Mouse (Mus musculus) lung, adult 18-20 months (tissue): ENCODE measurements around the gene Ecsit.

Experiments used
- DNase-seq, 2 experiments: peaks; one replicate each; pipeline ENCODE4 v3.0.0; 2022; ENCODE audit warnings: mixed read lengths in 2 of 2

The Ecsit gene

DNA sequence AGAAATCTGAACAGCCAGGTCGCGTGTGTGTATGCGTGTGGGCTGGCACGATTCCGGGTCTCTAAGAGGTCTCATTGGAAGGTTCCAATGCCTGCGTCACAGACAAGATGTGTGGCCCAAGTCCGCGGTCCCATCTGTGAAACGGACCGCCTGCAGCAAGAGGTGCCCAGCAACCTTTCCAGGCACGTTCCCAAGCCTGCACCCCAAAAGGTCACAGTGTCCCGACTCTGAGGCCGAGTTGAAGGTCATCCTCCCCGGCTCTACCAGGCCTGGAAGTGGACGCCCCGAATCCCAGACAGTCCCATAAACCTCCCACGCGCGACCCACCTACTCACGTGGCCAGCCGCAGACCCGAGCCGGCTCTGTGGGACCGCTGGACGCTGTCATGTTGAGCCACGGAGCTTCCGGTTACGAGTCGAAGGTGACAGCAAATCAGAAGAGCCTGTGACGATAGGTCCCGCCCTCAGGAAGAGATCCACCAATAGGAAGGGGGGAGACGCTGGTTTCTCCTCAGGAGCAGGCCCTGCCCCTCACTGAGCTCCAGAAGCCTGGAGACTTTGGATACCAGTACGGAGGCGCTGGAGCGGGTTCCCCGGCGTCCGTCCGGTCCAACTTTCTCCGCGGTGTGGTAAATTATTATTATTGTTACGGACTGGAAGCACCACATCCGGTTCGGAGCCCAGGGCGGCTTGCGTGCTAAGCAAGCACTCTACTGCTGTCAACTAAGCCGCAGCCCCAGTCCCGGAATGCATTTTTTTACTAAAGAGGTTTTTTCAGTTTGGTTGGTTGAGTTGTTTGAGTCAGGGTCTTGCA is at the start of gene Ecsit:
TSS of gene Ecsit (minus strand) at position 417 of the 813 bp plus-strand sequence.
- DNase-seq = peak; percentile 96

DNA sequence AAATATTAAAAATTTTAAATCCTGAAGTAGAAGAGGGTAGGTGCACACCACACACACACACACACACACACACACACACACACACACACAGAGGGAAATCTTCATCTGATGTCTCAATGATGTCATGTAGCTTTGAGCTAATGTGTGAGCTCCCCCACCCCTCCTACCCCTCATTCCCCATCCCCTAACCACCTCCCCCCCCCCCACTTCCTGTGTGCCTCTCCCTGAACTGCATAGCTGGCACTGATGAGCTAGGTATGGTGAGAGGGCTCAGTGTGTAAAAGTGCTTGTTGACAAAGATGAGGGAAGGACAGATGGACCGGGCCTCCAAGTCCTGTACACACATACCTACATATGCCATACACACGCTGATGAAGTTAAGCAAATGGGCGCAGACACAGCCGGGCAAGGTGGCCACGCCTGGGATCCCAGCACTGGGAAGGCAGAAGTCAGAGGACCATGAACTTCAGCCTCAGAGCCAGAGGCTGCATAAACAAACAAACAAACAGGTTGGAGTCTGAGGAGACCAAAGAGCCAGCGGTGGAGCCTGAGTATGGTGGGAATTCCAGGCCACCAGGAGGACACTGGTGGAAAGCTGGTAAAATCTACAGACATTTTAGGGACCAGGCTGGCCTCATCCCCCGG is 49.1 kb upstream of the Ecsit start:
- no peak for DNase-seq

DNA sequence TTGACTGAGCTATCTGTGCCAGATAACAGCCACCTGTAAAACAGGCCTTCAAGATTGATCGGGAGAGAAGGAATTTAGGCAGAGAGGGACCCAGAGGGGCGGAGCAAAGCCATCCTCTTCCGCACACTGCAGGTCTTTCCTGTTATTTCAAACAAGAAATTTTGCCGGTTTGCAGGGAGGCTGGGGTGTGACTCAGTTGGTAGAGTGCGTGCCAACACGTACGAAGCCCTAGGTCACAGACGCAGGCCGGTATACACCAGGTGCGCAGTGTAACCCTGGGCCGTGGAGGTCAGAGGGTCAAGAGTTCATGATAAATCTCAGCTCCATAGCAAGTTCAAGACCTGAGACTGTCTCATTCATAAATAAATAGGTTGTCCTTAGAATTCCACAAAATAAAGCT is 47.0 kb upstream of the Ecsit start:
- no peak for DNase-seq

DNA sequence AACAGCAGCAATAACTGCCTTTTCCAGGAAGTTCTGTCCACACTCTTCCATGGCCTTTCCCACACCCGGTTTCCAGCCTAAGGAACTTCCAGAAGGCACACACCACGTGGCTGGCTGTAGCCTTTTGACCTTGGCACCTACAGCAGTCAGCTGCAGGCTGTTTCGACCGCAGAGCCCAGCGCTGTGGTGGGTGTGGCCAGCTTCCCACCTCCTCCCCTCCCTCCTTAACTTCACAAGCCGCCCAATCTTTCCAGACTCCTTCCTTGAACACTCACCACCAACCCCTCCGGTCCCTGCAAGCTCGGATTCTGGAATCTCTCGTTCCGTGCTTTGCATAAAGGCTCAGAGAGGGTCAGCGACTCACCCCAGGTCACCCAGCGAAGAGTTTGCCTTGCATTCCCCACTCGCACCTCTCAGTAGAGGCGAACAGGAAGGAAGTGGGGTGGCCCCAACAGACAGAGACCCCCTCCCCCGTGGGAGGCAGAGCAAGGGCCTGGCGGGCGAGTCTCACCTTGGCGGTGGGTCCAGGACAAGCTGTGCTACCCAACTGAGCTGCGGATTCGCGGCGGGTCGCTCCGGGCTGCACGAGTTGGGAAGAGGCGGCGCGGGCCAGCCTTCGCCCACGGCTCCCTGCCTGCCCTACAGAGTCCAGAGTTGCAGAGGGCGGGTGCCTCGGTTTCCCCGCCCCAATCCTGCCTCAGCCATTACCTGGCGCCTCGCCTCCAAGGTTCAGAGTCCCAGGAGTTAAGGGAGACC is 46.2 kb upstream of the Ecsit start:
- DNase-seq = peak; percentile 77 to 78

DNA sequence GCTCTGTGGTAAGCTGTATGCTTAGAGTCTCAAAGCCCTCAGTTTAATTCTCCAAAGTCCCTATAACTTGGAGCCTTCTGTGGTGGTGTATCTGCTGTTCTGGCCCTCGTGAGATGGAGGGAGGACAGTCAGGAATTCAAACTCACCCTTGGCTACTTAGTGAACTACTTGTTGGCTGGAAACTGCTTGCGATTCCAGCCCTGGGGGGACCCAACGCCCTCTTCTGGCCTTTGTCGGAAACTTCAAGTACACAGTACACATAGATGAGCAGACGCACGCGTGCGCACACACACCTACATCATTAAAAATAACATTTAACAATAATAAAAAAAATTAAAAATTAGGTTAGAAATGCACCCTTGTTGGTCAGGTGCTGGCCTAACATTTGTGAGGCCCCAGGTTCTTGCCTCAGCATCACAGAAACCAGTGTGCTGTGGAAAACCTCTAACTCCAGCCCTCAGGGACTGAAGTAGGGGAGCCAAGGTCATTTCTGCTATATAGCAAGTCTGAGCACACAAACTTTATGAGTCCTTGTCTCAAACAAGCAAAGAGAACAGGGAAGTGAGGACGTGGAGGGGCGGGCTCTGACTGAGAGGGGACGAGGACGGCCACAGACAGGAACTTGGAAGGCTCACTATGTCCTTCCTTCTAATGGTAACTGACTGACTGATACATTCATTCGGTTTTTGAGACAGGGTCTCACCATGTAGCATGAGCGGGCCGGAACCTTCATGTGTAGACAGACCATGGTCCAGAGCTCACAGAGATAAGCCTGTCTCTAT is 40.2 kb upstream of the Ecsit start:
- peak; percentile 48 to 55 for DNase-seq

DNA sequence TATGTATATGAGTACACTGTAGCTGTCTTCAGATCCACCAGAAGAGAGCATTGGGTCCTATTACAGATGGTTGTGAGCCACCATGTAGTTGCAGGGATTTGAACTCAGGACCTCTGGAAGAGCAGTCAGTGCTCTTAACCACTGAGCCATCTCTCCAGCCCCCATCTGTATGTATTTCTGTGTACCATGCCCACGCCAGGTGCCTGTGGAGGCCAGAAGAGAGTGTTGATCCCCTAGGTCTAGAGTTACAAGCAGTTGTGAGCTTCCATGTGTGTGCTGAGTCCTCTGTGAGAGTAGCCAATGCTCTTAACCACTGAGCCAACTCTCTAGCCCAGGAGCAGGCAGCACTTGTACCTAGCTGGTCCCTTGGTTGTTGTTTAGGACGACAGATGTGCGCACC is 38.9 kb upstream of the Ecsit start:
- DNase-seq = no peak

DNA sequence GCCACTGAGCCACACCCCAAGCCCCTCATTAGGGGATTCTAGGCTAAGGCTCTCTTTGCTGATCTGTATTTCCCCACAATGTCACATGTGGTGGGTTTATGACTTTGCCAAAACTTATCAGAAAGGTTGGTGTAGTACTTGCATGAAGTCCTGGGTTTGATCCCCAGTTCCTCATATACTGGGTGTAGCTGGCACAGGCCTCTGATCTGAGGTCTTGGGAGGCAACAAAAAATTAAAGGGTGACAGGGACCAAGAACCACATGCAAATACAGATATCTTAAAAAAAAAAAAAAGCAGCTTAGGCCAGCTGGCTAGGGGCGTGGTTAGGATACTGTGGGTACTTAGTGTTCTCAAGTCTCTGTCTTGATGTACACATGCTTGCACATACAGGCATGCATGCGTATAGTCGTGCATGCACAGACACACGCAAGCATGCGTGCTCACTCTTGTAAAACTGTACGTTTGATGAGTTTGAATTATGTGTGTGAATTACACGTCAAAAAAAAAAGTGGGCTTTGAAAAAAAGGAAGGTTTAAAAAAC is 37.9 kb upstream of the Ecsit start:
- no peak for DNase-seq

DNA sequence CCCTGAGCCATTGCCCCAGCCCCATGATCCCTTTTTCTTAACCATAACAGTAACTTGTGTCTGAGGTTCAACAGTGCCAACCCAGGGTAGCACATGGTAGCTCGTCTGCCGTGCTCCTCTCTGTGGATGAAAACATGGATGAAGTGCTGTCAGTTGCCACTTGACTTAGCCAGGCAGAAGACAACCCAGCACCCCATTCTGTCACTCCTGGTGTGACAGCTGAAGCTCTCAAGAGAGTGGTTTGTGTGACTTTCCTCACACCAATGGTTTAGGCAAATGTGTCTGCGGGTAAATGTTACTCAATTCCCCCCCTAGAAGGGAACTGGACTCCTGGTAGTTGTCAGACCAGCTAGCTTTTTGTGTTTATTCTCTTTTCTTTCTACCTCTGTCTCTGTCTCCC is 36.8 kb upstream of the Ecsit start:
- DNase-seq = no peak

DNA sequence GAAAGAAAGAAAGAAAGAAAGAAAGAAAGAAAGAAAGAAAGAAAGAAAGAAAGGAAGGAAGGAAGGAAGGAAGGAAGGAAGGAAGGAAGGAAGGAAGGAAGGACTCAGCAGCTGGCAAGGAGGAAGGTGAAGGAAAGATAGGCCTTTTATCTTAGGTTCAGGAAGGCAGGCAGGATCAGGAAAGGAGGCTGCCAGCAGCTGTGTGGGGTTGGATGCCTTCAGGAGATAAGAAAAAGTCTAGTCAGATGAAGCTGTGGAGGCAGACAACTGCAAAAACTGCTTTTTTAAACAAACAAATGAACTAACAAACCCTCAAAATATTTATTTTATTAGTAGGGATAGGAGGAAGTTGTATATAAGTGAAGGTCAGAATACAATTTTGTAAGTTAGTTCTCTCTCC is 36.3 kb upstream of the Ecsit start:
- DNase-seq = no peak

DNA sequence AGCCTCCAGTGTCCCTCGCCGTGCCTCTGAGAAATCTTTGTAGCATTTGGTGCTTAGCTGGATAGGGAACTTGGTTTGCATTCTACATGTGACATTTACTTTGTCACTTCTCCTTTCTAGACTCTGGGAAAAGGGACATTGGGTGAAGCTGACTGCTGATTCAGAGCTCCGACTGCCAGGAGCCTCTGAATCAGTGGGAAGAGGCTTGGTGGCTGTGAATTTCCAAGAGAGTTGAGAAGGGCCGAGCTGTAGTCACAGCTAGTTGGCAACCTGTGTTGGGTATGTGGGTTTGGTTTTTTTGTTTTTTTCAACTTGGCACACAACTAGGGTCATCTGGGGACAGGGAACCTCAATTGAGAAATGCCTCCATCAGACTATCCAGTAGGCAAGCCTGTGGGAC is 34.3 kb upstream of the Ecsit start:
- no peak for DNase-seq

DNA sequence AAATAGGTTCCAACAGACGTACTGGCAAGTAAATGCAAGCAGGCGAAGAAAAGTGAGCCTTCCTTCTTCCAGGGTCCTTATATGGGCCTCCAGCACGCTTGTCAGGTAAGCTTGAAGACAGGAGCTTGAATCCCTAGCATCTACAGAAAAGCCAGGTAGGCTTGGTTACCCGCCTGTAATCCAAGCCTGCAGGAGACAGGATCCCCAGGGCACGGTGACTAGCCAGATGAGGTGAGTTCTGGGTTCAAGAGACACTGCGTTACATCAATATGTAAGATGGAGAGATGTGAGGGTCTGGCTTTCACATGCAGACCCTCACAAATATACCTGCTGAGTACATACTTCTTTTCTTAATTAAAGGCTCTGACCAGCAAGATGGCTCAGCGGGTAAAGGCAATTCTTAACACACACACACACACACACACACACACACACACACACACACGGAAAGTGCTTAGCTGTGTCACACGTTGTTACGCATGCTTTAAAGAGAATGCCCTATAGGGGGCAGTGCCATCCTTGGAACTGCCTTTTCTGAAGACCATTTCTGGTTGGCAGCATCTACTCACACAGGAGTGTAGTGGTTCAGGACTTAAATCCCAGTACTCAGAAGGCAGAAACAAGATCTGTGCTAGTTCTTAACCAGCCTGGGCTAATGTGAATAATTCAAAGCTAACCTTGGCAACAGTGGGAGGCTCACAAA is 32.7 kb upstream of the Ecsit start:
- peak; percentile 50 to 67 for DNase-seq

DNA sequence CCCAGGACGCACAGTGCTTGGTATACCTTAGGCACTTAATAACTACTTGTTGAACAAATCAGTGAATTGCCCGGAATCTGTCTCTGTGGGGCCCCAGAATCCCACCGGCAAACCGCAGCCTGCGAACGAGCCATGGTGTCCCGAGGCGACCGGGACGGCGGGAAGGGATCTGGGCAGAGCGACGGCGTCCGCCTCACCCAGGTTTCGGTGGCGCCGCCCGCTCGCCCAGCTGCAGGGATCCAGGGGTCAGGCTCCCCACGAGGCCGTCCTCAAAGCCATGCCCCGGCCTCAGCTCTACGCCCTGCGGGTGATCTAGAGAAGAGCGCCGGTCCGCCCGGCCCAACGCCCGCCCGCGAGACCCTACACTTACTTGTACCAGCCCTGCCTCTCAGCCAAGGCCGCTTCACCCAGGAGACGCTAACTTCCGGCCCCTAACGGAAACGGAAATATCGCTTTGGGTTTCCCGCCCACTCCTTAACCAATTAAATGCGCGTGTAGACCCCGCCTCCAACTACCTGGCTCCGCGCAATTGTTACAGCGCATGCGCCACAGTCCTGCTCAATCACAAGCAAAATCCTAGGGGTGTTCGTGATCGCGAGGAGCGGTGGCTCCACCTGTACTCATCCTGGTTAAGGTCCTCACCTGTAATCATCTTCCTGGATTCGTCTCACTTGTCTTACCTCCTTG is 31.6 kb upstream of the Ecsit start, which contains the start of gene Elof1:
TSS of gene Elof1 (minus strand) at position 433 of the 687 bp plus-strand sequence.
- peak; percentile 95 to 97 for DNase-seq

DNA sequence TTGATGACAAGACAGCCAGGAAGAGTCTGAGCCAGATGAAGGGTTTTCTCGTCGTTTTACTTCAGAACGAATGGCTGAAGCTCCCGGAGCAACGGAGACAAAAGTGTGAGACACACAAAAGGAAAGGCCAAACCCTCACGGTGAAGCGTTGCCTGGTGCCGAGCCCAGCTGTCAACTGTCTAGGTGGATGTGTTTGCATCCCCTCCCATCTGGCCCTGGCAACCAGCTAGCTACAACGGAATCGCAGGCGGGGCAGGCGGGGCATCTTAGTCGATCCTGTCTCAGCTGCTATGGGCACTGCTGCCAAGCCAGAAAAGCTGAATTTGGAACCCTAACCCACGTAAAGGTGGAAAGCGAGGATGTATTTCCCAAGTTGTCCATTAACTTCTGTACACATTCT is 30.8 kb upstream of the Ecsit start:
- DNase-seq = peak; percentile 37 to 54

DNA sequence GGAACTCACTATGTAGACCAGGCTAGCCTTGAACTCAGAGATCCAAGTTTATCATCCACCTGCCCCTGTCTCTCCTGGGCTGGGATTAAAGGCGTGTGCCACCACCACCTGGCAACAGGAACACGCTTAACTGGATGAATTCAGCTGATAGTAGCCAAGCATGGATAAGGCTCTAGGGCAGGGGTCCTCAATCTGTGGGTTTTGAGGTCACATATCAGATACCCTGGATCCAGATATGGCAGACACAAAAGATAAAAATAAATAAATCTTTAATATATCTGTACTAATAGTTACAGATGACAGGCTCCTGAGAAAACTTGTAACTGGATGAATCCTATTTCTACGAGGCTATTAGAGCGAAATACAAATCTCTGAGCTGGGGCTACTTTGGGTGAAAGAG is 30.4 kb upstream of the Ecsit start:
- no peak for DNase-seq

DNA sequence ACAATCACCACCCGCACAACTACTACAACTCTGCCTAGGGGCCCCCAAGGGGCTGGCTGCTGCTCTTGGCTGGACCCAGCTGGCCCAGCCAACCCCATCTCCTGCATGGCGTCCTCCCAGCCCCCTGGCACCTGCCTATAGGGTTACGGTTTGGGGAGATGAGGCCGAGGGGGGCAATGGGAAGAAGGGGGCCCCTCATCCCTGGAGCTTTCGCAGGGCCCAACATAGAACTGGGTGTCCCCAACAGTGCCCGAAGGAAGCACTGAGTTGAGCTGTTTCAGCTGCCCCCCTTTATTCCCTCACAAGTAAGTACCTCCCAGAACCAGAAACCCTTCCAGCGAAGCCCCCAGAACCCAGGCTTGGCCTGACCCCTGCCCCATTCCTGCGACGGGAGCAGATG is 23.0 kb upstream of the Ecsit start:
- DNase-seq = no peak

DNA sequence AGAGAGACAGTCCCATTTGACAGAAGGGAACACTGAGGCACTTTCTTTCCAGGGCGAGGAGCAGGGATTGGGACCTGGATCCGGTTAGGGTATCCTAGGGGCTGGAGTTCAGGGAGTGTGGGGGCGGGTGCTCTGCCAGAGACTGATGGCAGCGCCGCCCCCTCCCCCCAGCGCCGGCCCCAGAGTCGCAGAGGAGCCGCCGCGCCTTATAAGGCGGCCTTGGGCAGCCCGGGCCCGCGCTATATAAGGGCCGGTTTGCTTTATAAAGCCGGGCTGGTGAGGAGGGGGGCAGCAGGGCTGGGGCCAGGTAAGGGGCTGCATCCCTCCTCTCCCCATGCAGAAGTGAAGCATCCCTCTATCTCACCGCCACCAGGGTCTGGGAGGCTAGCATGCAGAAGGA is 14.7 kb upstream of the Ecsit start:
- DNase-seq = no peak

DNA sequence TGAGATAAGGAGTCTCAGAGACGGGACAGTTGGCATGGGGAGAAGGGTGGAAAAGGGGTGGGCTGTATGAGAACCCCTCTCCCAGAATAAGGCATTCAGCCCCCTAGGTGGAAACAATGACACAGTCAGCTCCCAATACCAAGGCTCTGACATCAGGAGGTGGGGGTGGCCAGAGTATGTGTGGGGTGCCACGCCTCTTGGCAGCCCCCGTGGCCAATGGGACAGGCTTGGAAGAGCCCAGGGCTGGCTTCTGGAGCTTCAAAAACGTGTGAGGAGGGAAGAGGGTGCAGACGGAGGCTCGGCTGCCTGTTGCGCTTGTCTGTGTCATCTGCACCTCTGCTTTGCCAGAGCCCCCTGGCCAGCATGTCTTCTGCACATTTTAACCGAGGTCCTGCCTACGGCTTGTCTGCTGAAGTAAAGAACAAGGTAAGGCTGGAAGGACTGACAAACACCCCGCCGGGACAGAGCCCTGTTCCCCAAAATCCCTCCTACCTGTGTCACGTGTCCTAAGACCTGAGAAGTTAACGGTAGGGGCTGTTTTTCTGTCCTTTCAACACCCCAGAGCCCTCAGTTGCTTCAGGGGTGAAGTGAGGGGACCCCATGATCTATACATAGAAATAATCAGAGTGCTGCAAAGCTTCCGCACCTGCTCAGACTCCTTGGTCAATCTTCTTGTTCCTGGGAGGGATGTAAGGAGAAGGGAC is 13.9 kb upstream of the Ecsit start, which contains the start of gene Cnn1:
TSS of gene Cnn1 (plus strand) at position 224 of the 704 bp plus-strand sequence.
- DNase-seq = no peak

DNA sequence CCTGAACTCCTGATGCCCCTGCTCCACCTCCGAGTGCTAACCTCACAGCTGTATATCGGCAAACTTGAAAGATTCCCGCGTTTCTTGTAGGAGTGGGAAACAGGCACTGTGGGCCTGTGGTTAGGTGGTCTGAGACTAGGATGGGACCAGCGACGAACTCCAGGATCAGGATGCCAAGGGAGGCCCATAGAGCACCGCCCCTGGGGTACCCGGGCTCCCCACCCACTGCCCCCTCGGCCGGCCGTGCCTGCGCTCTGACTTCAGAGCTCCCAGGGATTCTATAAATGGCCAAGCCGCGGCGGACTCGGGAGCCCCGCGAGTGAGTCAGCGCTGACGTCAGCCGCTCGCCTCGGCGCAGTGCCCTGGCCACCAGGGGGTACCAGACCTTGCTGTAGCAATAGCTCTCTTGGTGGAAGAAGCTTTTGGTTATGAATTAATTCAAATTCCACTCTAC is 10.6 kb upstream of the Ecsit start:
- peak; percentile 85 to 89 for DNase-seq

DNA sequence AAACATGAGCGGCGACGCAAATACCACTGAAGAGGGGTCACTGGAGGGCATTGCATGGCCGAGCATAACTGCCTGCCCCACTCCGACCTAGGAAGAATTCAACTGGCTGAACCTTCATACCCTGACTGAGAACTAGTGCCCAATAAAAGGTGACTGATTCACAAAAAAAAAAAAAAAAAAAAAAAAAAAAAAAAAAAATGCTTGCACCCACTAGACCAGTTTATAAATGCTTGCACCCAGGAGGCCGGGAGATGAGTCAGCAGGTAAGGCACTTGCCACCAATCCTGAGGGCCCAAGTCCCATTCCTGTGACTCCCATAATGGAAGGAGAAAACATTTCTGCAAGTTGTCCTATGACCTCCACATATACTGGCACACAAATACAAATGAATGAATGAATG is 7.5 kb upstream of the Ecsit start:
- DNase-seq = no peak

DNA sequence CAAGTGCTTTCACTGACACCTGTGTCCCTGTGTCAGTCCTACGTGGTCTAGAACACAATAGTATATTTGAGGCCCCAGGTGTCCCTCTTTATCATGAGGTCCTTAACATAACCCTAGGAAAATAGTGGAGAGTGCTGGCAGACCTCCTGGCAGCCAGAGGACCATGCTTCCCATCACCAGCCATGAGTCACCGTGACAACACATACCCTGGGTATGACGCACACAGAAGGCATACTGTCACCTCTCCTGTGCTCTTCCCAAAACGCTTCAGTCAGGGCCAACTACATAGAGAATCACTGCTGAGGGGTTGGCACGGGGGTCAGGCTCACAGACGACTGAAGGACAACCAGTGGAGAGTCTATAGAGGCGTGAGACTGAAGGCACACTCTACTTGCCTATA is 4.7 kb upstream of the Ecsit start:
- DNase-seq = no peak
